Mouse (Mus musculus): Measurements from ENCODE around the gene Hddc3.
"Not testable (repeated sequence)": the region's sequence is repeated elsewhere in the genome, so short reads cannot be mapped to it uniquely, and the experiment has no call there.

Gene Hddc3

GRCm38 (mm10) chr7:80371041-80371751 lies 28.3 kb downstream of the Hddc3 start, which contains the start of gene Man2a2:
Man2a2 (minus strand) TSS chr7:80371375.
- DNase-seq = peak; percentile 91

GRCm38 (mm10) chr7:80372166-80372565 lies 29.3 kb downstream of the Hddc3 start:
- no peak for DNase-seq

- no peak for DNase-seq
Measured at GRCm38 (mm10) chr7:80372667-80373066, 29.8 kb downstream of the Hddc3 start.

GRCm38 (mm10) chr7:80373352-80373751 lies 30.4 kb downstream of the Hddc3 start:
- DNase-seq = no peak

- DNase-seq = no peak
Measured at GRCm38 (mm10) chr7:80373850-80374249, 30.9 kb downstream of the Hddc3 start.

- DNase-seq = no peak
Measured at GRCm38 (mm10) chr7:80374280-80374679, 31.4 kb downstream of the Hddc3 start.

GRCm38 (mm10) chr7:80374733-80375132 lies 31.8 kb downstream of the Hddc3 start:
- no peak for DNase-seq

- no peak for DNase-seq
Measured at GRCm38 (mm10) chr7:80375376-80376039, 32.6 kb downstream of the Hddc3 start.

- no peak for DNase-seq
Measured at GRCm38 (mm10) chr7:80376192-80376591, 33.3 kb downstream of the Hddc3 start.

GRCm38 (mm10) chr7:80377471-80377870 lies 34.6 kb downstream of the Hddc3 start:
- peak in 1 of 2 experiments; percentile 80 for DNase-seq

- DNase-seq = peak in 1 of 2 experiments; percentile 51
Measured at GRCm38 (mm10) chr7:80379531-80379930, 36.6 kb downstream of the Hddc3 start.

GRCm38 (mm10) chr7:80382919-80383318 lies 40.0 kb downstream of the Hddc3 start:
- DNase-seq = no peak

GRCm38 (mm10) chr7:80386235-80386930 lies 43.5 kb downstream of the Hddc3 start:
- peak; percentile 90 to 94 for DNase-seq

- peak; percentile 61 to 63 for DNase-seq
Measured at GRCm38 (mm10) chr7:80387033-80387632, 44.2 kb downstream of the Hddc3 start.

GRCm38 (mm10) chr7:80387633-80388543 lies 45.0 kb downstream of the Hddc3 start, which contains the start of gene Fes:
Fes (minus strand) TSS chr7:80387946.
- DNase-seq = peak; percentile 88 to 89

- no peak for DNase-seq
Measured at GRCm38 (mm10) chr7:80392119-80392518, 49.2 kb downstream of the Hddc3 start.

GRCm38 (mm10) chr7:80394600-80394999 lies 51.7 kb downstream of the Hddc3 start:
- DNase-seq = no peak

GRCm38 (mm10) chr7:80396427-80396826 lies 53.5 kb downstream of the Hddc3 start:
- DNase-seq = not testable (repeated sequence)

- no peak for DNase-seq
Measured at GRCm38 (mm10) chr7:80397986-80398385, 55.1 kb downstream of the Hddc3 start.

GRCm38 (mm10) chr7:80398654-80399444 lies 55.9 kb downstream of the Hddc3 start:
- DNase-seq = no peak

GRCm38 (mm10) chr7:80400099-80400498 lies 57.2 kb downstream of the Hddc3 start:
- DNase-seq = peak; percentile 63 to 78

All from lung, postnatal 4 days (tissue).